Mouse (Mus musculus) cerebellum, adult 2 months (tissue): ENCODE data around the gene Plcb2. TPM values are rescaled to one million over a fixed set of nuclear protein-coding genes. Genes with fewer than 3 reads are reported as not detected.

ENCODE experiments used
- DNase-seq, 2 experiments: peaks; one replicate each; pipeline ENCODE4 v3.0.0; 2021
- H3K27ac ChIP-seq: fragments of 200-500 bp; 2 replicates; pipeline ENCODE4 v1.5.1; 2012; ENCODE audit warnings: low read length, control low read depth, inconsistent platforms; ENCODE audit not compliant: insufficient read depth
- H3K27me3 ChIP-seq: fragments of 200-500 bp; 2 replicates; pipeline ENCODE4 v1.6.1; 2012; ENCODE audit warnings: inconsistent platforms, mild to moderate bottlenecking, low read length, moderate library complexity; ENCODE audit not compliant: control insufficient read depth, insufficient read depth
- H3K4me1 ChIP-seq: fragments of 200-500 bp; 2 replicates; pipeline ENCODE4 v1.6.1; 2011; ENCODE audit warnings: low read length; ENCODE audit not compliant: control insufficient read depth, insufficient read depth
- H3K4me3 ChIP-seq: fragments of 200-500 bp; replicated peaks from 2 replicates; pipeline ENCODE3; 2011; ENCODE audit warnings: mild to moderate bottlenecking, low read depth, low read length, control low read depth; ENCODE audit not compliant: insufficient read depth
- CTCF ChIP-seq: fragments of 200-500 bp; IDR thresholded peaks from 2 replicates; pipeline ENCODE4 v1.5.1; 2011; ENCODE audit warnings: low read depth, mild to moderate bottlenecking, control low read depth, low read length, moderate library complexity, borderline replicate concordance; ENCODE audit not compliant: insufficient read depth
- POLR2A ChIP-seq: fragments of 200-500 bp; IDR thresholded peaks from 2 replicates; pipeline ENCODE4 v1.6.1; 2011; ENCODE audit warnings: low read length, control low read depth, borderline replicate concordance; ENCODE audit not compliant: insufficient read depth
- WGBS: fragments of 180-500 bp; shearing (Covaris S2); methylation state at CpG from one replicate; pipeline ENCODE4 v1.1.7; 2018; 5-methylcytosine and 5-hydroxymethylcytosine counted together
- polyA plus RNA-seq: library from polyadenylated mRNA; depleted of rRNA; stranded (reverse); fragments of >200 nt; gene quantifications from 2 replicates; pipeline ENCODE4 v1.2.3, GENCODE M21; 2012; rRNA removed

The Plcb2 gene
- polyA plus RNA-seq, 1 experiment, result 0.97 TPM

- H3K27ac ChIP-seq, result no peak within 1 kb of the TSS
- peak; percentile 18 to 39 for DNase-seq
- 3% methylated on average over 37 of the region's 37 CpGs for WGBS
- peaks cover 4% of the 10 kb centered on the region; the same call in 1 of the 2 replicates for H3K4me1 ChIP-seq
- H3K4me3 ChIP-seq, result peak within 1 kb of the TSS; percentile 44
- H3K27me3 ChIP-seq, result no peaks in the 10 kb centered on the region
- TF ChIP-seq CTCF, result no peak
Observed at GRCm38 (mm10) chr2:118662902-118663803, 65.1 kb downstream of the Plcb2 start, which contains the start of gene Pak6. TSS of gene Pak6 (plus strand) at chr2:118663303.

GRCm38 (mm10) chr2:118661891-118662290 is 66.3 kb downstream of the Plcb2 start:
- DNase-seq, result no peak
- no peak overlapping the region for H3K4me3 ChIP-seq
- H3K27me3 ChIP-seq, result no peaks in the 10 kb centered on the region
- H3K4me1 ChIP-seq, result peaks cover 4% of the 10 kb centered on the region; the same call in 1 of the 2 replicates
- no peak overlapping the region for H3K27ac ChIP-seq
- WGBS, result 94% methylated on average over 9 of the region's 9 CpGs
- TF ChIP-seq POLR2A (no peak), CTCF (no peak)

GRCm38 (mm10) chr2:118659998-118660452 is 68.2 kb downstream of the Plcb2 start:
- H3K27ac ChIP-seq, result no peak overlapping the region

GRCm38 (mm10) chr2:118659493-118659892 is 68.7 kb downstream of the Plcb2 start:
- WGBS, result 85% methylated on average over 12 of the region's 12 CpGs
- Histone ChIP-seq H3K4me3 (peak overlapping the region; percentile 71), H3K4me1 (peaks cover 4% of the 10 kb centered on the region; the same call in 1 of the 2 replicates), H3K27me3 (no peaks in the 10 kb centered on the region), H3K27ac (no peak overlapping the region)
- no peak for DNase-seq
- TF ChIP-seq POLR2A, result no peak
- no peak for TF ChIP-seq CTCF

More at GRCm38 (mm10) chr2:118659998-118660452, 68.2 kb downstream of the Plcb2 start:
- TF ChIP-seq CTCF (no peak), POLR2A (no peak)
- no peaks in the 10 kb centered on the region for H3K27me3 ChIP-seq
- peaks cover 4% of the 10 kb centered on the region; the same call in 1 of the 2 replicates for H3K4me1 ChIP-seq
- 2% methylated on average over 4 of the region's 4 CpGs for WGBS
- DNase-seq, result peak; percentile 45 to 47
- H3K4me3 ChIP-seq, result peak overlapping the region; percentile 71

- no peak for TF ChIP-seq POLR2A
- TF ChIP-seq CTCF, result no peak
- 81% methylated on average over 1 of the region's 1 CpGs for WGBS
Observed at GRCm38 (mm10) chr2:118659077-118659476, 69.2 kb downstream of the Plcb2 start.

GRCm38 (mm10) chr2:118658457-118658856 is 69.8 kb downstream of the Plcb2 start:
- WGBS, result 60% methylated on average over 4 of the region's 4 CpGs
- no peak for DNase-seq

More at GRCm38 (mm10) chr2:118659077-118659476, 69.2 kb downstream of the Plcb2 start:
- no peak for DNase-seq
- H3K27me3 ChIP-seq, result no peaks in the 10 kb centered on the region
- H3K27ac ChIP-seq, result no peak overlapping the region
- H3K4me3 ChIP-seq, result no peak overlapping the region
- H3K4me1 ChIP-seq, result peaks cover 4% of the 10 kb centered on the region; the same call in 1 of the 2 replicates

More at GRCm38 (mm10) chr2:118658457-118658856, 69.8 kb downstream of the Plcb2 start:
- no peak overlapping the region for H3K27ac ChIP-seq
- H3K27me3 ChIP-seq, result no peaks in the 10 kb centered on the region
- TF ChIP-seq CTCF (no peak), POLR2A (no peak)
- no peak overlapping the region for H3K4me3 ChIP-seq
- H3K4me1 ChIP-seq, result peaks cover 4% of the 10 kb centered on the region; the same call in 1 of the 2 replicates

Other genes with a start within 250 kb of the Plcb2 start
- 219 and 221 TPM in 2 replicates for gene Srp14, start 248.7 kb downstream of the Plcb2 start, polyA plus RNA-seq
- gene Bmf, start 178.8 kb downstream of the Plcb2 start, polyA plus RNA-seq, result 8.6 and 9.2 TPM in 2 replicates
- gene Bub1b, start 130.2 kb downstream of the Plcb2 start, polyA plus RNA-seq, result 2.9 and 3.4 TPM in 2 replicates
- gene Pak6, start 65.1 kb downstream of the Plcb2 start, polyA plus RNA-seq, result 5.6 and 6.4 TPM in 2 replicates
- gene Ankrd63, start 24.5 kb downstream of the Plcb2 start, polyA plus RNA-seq, result 0.41 and 0.82 TPM in 2 replicates
- 21.8 and 22.0 TPM in 2 replicates for gene Inafm2, start 17.3 kb upstream of the Plcb2 start, polyA plus RNA-seq
- gene Ccdc9b, start 34.2 kb upstream of the Plcb2 start, polyA plus RNA-seq, result 8.3 and 8.5 TPM in 2 replicates
- gene Phgr1, start 44.3 kb upstream of the Plcb2 start, polyA plus RNA-seq, result not detected in 2 replicates
- gene Disp2, start 51.3 kb upstream of the Plcb2 start, polyA plus RNA-seq, result 212 and 227 TPM in 2 replicates
- gene Knstrn, start 85.6 kb upstream of the Plcb2 start, polyA plus RNA-seq, result 1.6 and 2.1 TPM in 2 replicates
- gene Ivd, start 133.5 kb upstream of the Plcb2 start, polyA plus RNA-seq, result 128 and 134 TPM in 2 replicates
- gene Bahd1, start 171.9 kb upstream of the Plcb2 start, polyA plus RNA-seq, result 16.6 and 16.7 TPM in 2 replicates
- gene Chst14, start 198.1 kb upstream of the Plcb2 start, polyA plus RNA-seq, result 4.2 and 4.4 TPM in 2 replicates